Mouse (Mus musculus) kidney, adult 2 months (tissue): Measurements from ENCODE around the gene Bin2. TPM values are rescaled to one million over a fixed set of nuclear protein-coding genes. Genes with fewer than 3 reads are reported as not detected.
"Not testable (repeated sequence)": the region's sequence is repeated elsewhere in the genome, so short reads cannot be mapped to it uniquely, and the experiment has no call there.

ENCODE experiments used
- DNase-seq: peaks from one replicate; pipeline ENCODE4 v3.0.0; 2021
- H3K27ac ChIP-seq: fragments of 200-500 bp; 2 replicates; pipeline ENCODE4 v1.5.1; 2012; ENCODE audit warnings: low read depth, low read length, control low read depth, inconsistent platforms; ENCODE audit not compliant: insufficient read depth
- H3K27me3 ChIP-seq: fragments of 200-500 bp; replicated peaks from 2 replicates; pipeline ENCODE4 v1.6.1; 2012; ENCODE audit warnings: mild to moderate bottlenecking, moderate library complexity, low read length, inconsistent platforms; ENCODE audit not compliant: control insufficient read depth, insufficient read depth
- H3K36me3 ChIP-seq: fragments of 200-500 bp; 2 replicates; pipeline ENCODE4 v1.6.1; 2012; ENCODE audit warnings: mild to moderate bottlenecking, moderate library complexity, low read length, inconsistent platforms; ENCODE audit not compliant: control insufficient read depth, insufficient read depth
- H3K4me1 ChIP-seq: fragments of 200-500 bp; 2 replicates; pipeline ENCODE4 v1.6.1; 2011; ENCODE audit warnings: low read length; ENCODE audit not compliant: control insufficient read depth, insufficient read depth
- H3K4me3 ChIP-seq: fragments of 200-500 bp; 2 replicates; pipeline ENCODE4 v1.5.1; 2011; ENCODE audit warnings: mild to moderate bottlenecking, low read depth, low read length, control low read depth; ENCODE audit not compliant: insufficient read depth
- CTCF ChIP-seq: fragments of 200-500 bp; conservative IDR thresholded peaks from 2 replicates; pipeline ENCODE4 v1.5.1; 2011; ENCODE audit warnings: low read depth, mild to moderate bottlenecking, control low read depth, low read length, moderate library complexity, mixed read lengths; ENCODE audit not compliant: insufficient read depth, insufficient read length
- POLR2A ChIP-seq: fragments of 200-500 bp; IDR thresholded peaks from one replicate; pipeline ENCODE4 v1.6.1; 2011; ENCODE audit warnings: low read depth, low read length, control low read depth
- WGBS: fragments of 180-500 bp; shearing (Covaris S2); methylation state at CpG from one replicate; pipeline ENCODE4 v1.1.7; 2018; 5-methylcytosine and 5-hydroxymethylcytosine counted together
- polyA plus RNA-seq: library from polyadenylated mRNA; depleted of rRNA; stranded (reverse); fragments of >200 nt; gene quantifications from 2 replicates; pipeline ENCODE4 v1.2.3, GENCODE M21; 2012

Gene Bin2
- polyA plus RNA-seq, 1 experiment, result 4.7 TPM

- 8% methylated on average over 43 of the region's 43 CpGs for WGBS
- no peaks in the 10 kb centered on the region for H3K27me3 ChIP-seq
- peaks cover 8% of the 10 kb centered on the region for H3K36me3 ChIP-seq
- peak overlapping the region; percentile 67 for H3K4me3 ChIP-seq
- peaks cover 13% of the 10 kb centered on the region; the same call in 1 of the 2 replicates for H3K4me1 ChIP-seq
- DNase-seq, result no peak
- TF ChIP-seq CTCF (no peak), POLR2A (no peak)
- peak overlapping the region; percentile 85 for H3K27ac ChIP-seq
Observed at GRCm38 (mm10) chr15:100614218-100614995, 54.9 kb downstream of the Bin2 start.

- Histone ChIP-seq H3K4me3 (0 out of 2 replicates have a peak overlapping the region, but pooled peaks have one; percentile 11), H3K4me1 (peaks cover 13% of the 10 kb centered on the region; the same call in 1 of the 2 replicates), H3K27me3 (no peaks in the 10 kb centered on the region), H3K36me3 (peaks cover 4% of the 10 kb centered on the region), H3K27ac (no peak overlapping the region)
- DNase-seq, result peak; percentile 82
- 7% methylated on average over 16 of the region's 16 CpGs for WGBS
- peak; percentile 89 for TF ChIP-seq CTCF
- no peak for TF ChIP-seq POLR2A
Observed at GRCm38 (mm10) chr15:100613584-100613983, 55.8 kb downstream of the Bin2 start.

GRCm38 (mm10) chr15:100612432-100612831 is 56.9 kb downstream of the Bin2 start:
- DNase-seq, result peak; percentile 45
- WGBS, result 70% methylated on average over 2 of the region's 2 CpGs

GRCm38 (mm10) chr15:100611951-100612350 is 57.4 kb downstream of the Bin2 start:
- no peaks in the 10 kb centered on the region for H3K36me3 ChIP-seq
- peaks cover 13% of the 10 kb centered on the region; the same call in 1 of the 2 replicates for H3K4me1 ChIP-seq
- H3K27ac ChIP-seq, result no peak overlapping the region
- DNase-seq, result no peak
- no peaks in the 10 kb centered on the region for H3K27me3 ChIP-seq
- no peak overlapping the region for H3K4me3 ChIP-seq
- WGBS, result 71% methylated on average over 7 of the region's 7 CpGs
- TF ChIP-seq CTCF (no peak), POLR2A (no peak)

More at GRCm38 (mm10) chr15:100612432-100612831, 56.9 kb downstream of the Bin2 start:
- H3K27me3 ChIP-seq, result no peaks in the 10 kb centered on the region
- peaks cover 1% of the 10 kb centered on the region; the same call in 1 of the 2 replicates for H3K36me3 ChIP-seq
- H3K4me3 ChIP-seq, result no peak overlapping the region
- TF ChIP-seq CTCF, result peak; percentile 52
- TF ChIP-seq POLR2A, result no peak
- H3K4me1 ChIP-seq, result peaks cover 13% of the 10 kb centered on the region; the same call in 1 of the 2 replicates
- no peak overlapping the region for H3K27ac ChIP-seq

GRCm38 (mm10) chr15:100606677-100607076 is 62.7 kb downstream of the Bin2 start:
- TF ChIP-seq CTCF, result peak; percentile 43
- peak; percentile 59 for DNase-seq
- 90% methylated on average over 8 of the region's 8 CpGs for WGBS
- not testable (repeated sequence) for H3K4me3 ChIP-seq, H3K36me3 ChIP-seq, H3K27me3 ChIP-seq, H3K27ac ChIP-seq
- peaks cover 14% of the 10 kb centered on the region for H3K4me1 ChIP-seq

- Histone ChIP-seq H3K4me3 (no peak overlapping the region), H3K36me3 (no peaks in the 10 kb centered on the region), H3K27ac (peak overlapping the region; percentile 96), H3K4me1 (peaks cover 27% of the 10 kb centered on the region), H3K27me3 (no peaks in the 10 kb centered on the region)
- DNase-seq, result peak; percentile 55
- WGBS, result 24% methylated on average over 3 of the region's 3 CpGs
- TF ChIP-seq POLR2A (no peak), CTCF (no peak)
Observed at GRCm38 (mm10) chr15:100601669-100602068, 67.7 kb downstream of the Bin2 start.

- TF ChIP-seq CTCF (no peak), POLR2A (no peak)
- peaks cover 27% of the 10 kb centered on the region for H3K4me1 ChIP-seq
- peak overlapping the region; percentile 96 for H3K27ac ChIP-seq
- peak overlapping the region; percentile 67 for H3K4me3 ChIP-seq
- H3K27me3 ChIP-seq, result no peaks in the 10 kb centered on the region
- H3K36me3 ChIP-seq, result no peaks in the 10 kb centered on the region
- WGBS, result 44% methylated on average over 21 of the region's 21 CpGs
- no peak for DNase-seq
Observed at GRCm38 (mm10) chr15:100600696-100601272, 68.6 kb downstream of the Bin2 start.
